Mouse (Mus musculus) bone marrow macrophage, adult 2 months (primary cell): ENCODE measurements around the gene Cdh15. TPM values are rescaled to one million over a fixed set of nuclear protein-coding genes. Genes with fewer than 3 reads are reported as not detected.

Experiments used
- H3K27ac ChIP-seq: 2 replicates; pipeline ENCODE4 v1.5.1; 2012; ENCODE audit warnings: low read depth, low read length; ENCODE audit not compliant: insufficient read depth
- H3K4me1 ChIP-seq: 2 replicates; pipeline ENCODE4 v1.6.1; 2012; ENCODE audit warnings: low read length; ENCODE audit not compliant: control insufficient read depth, insufficient read depth
- H3K4me3 ChIP-seq: 2 replicates; pipeline ENCODE4 v1.5.1; 2012; ENCODE audit warnings: mild to moderate bottlenecking, low read length, moderate library complexity; ENCODE audit not compliant: insufficient read depth
- CTCF ChIP-seq: IDR thresholded peaks from 2 replicates; pipeline ENCODE4 v1.5.1; 2012; ENCODE audit warnings: low read depth, mild to moderate bottlenecking, low read length, moderate library complexity
- POLR2A ChIP-seq: IDR thresholded peaks from 2 replicates; pipeline ENCODE4 v1.6.1; 2012; ENCODE audit warnings: mild to moderate bottlenecking, low read depth, low read length, borderline replicate concordance
- polyA plus RNA-seq: library from polyadenylated mRNA; stranded (reverse); fragments of >200 nt; gene quantifications from 2 replicates; pipeline ENCODE4 v1.2.4, GENCODE M21; 2012; ENCODE audit not compliant: missing spikeins, insufficient read depth, insufficient read length

The Cdh15 gene
- polyA plus RNA-seq, 1 experiment = not detected

- no peak overlapping the region for H3K27ac ChIP-seq
- no peak for TF ChIP-seq POLR2A
- no peak for TF ChIP-seq CTCF
- peaks cover 30% of the 10 kb centered on the region for H3K4me1 ChIP-seq
- no peak overlapping the region for H3K4me3 ChIP-seq
Measured at GRCm38 (mm10) chr8:122901892-122902515, 54.2 kb downstream of the Cdh15 start.

GRCm38 (mm10) chr8:122902581-122902980 is 54.8 kb downstream of the Cdh15 start:
- no peak for TF ChIP-seq CTCF
- TF ChIP-seq POLR2A = no peak
- H3K4me1 ChIP-seq = peaks cover 35% of the 10 kb centered on the region
- no peak overlapping the region for H3K27ac ChIP-seq
- H3K4me3 ChIP-seq = no peak overlapping the region

GRCm38 (mm10) chr8:122903002-122903401 is 55.2 kb downstream of the Cdh15 start:
- Histone ChIP-seq H3K27ac (no peak overlapping the region), H3K4me3 (no peak overlapping the region), H3K4me1 (peaks cover 39% of the 10 kb centered on the region)
- TF ChIP-seq POLR2A (no peak), CTCF (no peak)

- TF ChIP-seq CTCF = no peak
- no peak for TF ChIP-seq POLR2A
- Histone ChIP-seq H3K4me1 (peaks cover 32% of the 10 kb centered on the region), H3K4me3 (no peak overlapping the region), H3K27ac (no peak overlapping the region)
Measured at GRCm38 (mm10) chr8:122904496-122904895, 56.7 kb downstream of the Cdh15 start.

- TF ChIP-seq POLR2A (no peak), CTCF (no peak)
Measured at GRCm38 (mm10) chr8:122905346-122905745, 57.6 kb downstream of the Cdh15 start.

GRCm38 (mm10) chr8:122906463-122907021 is 58.8 kb downstream of the Cdh15 start:
- H3K4me1 ChIP-seq = peaks cover 35% of the 10 kb centered on the region
- TF ChIP-seq CTCF = peak; percentile 89
- no peak for TF ChIP-seq POLR2A
- peak overlapping the region; percentile 28 for H3K4me3 ChIP-seq
- peak overlapping the region; percentile 71 for H3K27ac ChIP-seq

More at GRCm38 (mm10) chr8:122905346-122905745, 57.6 kb downstream of the Cdh15 start:
- H3K4me3 ChIP-seq = no peak overlapping the region
- no peak overlapping the region for H3K27ac ChIP-seq
- peaks cover 32% of the 10 kb centered on the region for H3K4me1 ChIP-seq

- H3K4me1 ChIP-seq = peaks cover 55% of the 10 kb centered on the region
- H3K4me3 ChIP-seq = no peak overlapping the region
- TF ChIP-seq POLR2A (no peak), CTCF (no peak)
- H3K27ac ChIP-seq = peak overlapping the region; percentile 45
Measured at GRCm38 (mm10) chr8:122912150-122912549, 64.4 kb downstream of the Cdh15 start.

- Histone ChIP-seq H3K4me3 (no peak overlapping the region), H3K27ac (peak overlapping the region; percentile 45; the same call in 1 of the 2 replicates), H3K4me1 (peaks cover 55% of the 10 kb centered on the region)
- TF ChIP-seq POLR2A (no peak), CTCF (no peak)
Measured at GRCm38 (mm10) chr8:122912871-122913270, 65.1 kb downstream of the Cdh15 start.

- no peak overlapping the region for H3K4me3 ChIP-seq
- TF ChIP-seq POLR2A = no peak
- no peak for TF ChIP-seq CTCF
- H3K27ac ChIP-seq = no peak overlapping the region
- H3K4me1 ChIP-seq = peaks cover 73% of the 10 kb centered on the region
Measured at GRCm38 (mm10) chr8:122916766-122917165, 69.0 kb downstream of the Cdh15 start.

Other genes starting within 250 kb of the Cdh15 start
- 32.8 and 36.7 TPM in 2 replicates for gene Galns, start 236.5 kb upstream of the Cdh15 start, polyA plus RNA-seq
- 55.0 and 59.6 TPM in 2 replicates for gene Trappc2l, start 236.3 kb upstream of the Cdh15 start, polyA plus RNA-seq
- not detected in 2 replicates for gene Pabpn1l, start 225.2 kb upstream of the Cdh15 start, polyA plus RNA-seq
- 0.95 and 2.0 TPM in 2 replicates for gene Cbfa2t3, start 148.9 kb upstream of the Cdh15 start, polyA plus RNA-seq
- gene Acsf3, start 72.5 kb upstream of the Cdh15 start, polyA plus RNA-seq = 6.5 and 7.4 TPM in 2 replicates
- gene Ankrd11, start 194.3 kb downstream of the Cdh15 start, polyA plus RNA-seq = 76.2 and 79.2 TPM in 2 replicates
- 58.3 and 65.1 TPM in 2 replicates for gene Spg7, start 215.0 kb downstream of the Cdh15 start, polyA plus RNA-seq